Mouse (Mus musculus): Measurements from ENCODE around the gene Gm45021. TPM values are rescaled to one million over a fixed set of nuclear protein-coding genes. Genes with fewer than 3 reads are reported as not detected.

The Gm45021 gene
- polyA plus RNA-seq, 1 experiment, result 0.56 TPM

DNA sequence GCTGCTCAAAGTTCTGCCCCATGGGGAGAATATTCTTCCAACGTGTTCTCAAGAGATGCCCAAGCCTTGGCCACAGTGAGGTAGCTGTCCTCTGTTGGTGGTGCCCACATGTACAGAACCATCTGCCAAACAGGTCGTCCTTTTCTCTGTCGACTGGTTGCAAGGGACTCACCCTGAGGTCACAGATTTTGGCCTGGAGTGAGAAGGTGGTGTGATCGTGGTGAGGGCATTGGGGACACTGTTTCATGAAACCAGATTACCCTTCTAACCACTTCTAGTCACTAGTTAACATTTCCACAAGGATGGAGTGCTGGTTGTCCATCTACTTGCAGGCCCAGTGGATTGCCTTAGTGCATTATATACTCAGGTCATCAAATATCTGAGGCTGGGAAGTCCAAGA, 59.4 kb downstream of the Gm45021 start:
- no peak for DNase-seq (ENCODE audit: low spot score)

GRCm38 (mm10) chr6:48650041-48650440, 60.6 kb downstream of the Gm45021 start:
- no peak for DNase-seq (ENCODE audit: low spot score)

GRCm38 (mm10) chr6:48658721-48659120, 69.3 kb downstream of the Gm45021 start:
- DNase-seq (ENCODE audit: low spot score), result no peak

Other genes starting within 250 kb of the Gm45021 start
- 21.3 and 21.9 TPM in 2 replicates for gene Krba1, start 194.0 kb upstream of the Gm45021 start, polyA plus RNA-seq (2012; rRNA removed)
- 55.6 and 64.6 TPM in 2 replicates for gene Zfp467, start 143.8 kb upstream of the Gm45021 start, polyA plus RNA-seq (2012; rRNA removed)
- 1.5 and 1.8 TPM in 2 replicates for gene Sspo, start 141.4 kb upstream of the Gm45021 start, polyA plus RNA-seq (2012; rRNA removed)
- gene Atp6v0e2, start 52.0 kb upstream of the Gm45021 start, polyA plus RNA-seq (2012; rRNA removed), result 50.0 and 56.9 TPM in 2 replicates
- 12.3 and 13.4 TPM in 2 replicates for gene Lrrc61, start 34.8 kb upstream of the Gm45021 start, polyA plus RNA-seq (2012; rRNA removed)
- gene Rarres2, start 16.8 kb upstream of the Gm45021 start, polyA plus RNA-seq (2012; rRNA removed), result 374 and 453 TPM in 2 replicates
- 45.0 and 45.4 TPM in 2 replicates for gene Repin1, start 4.3 kb downstream of the Gm45021 start, polyA plus RNA-seq (2012; rRNA removed)
- not detected in 2 replicates for gene Gm44965, start 4.3 kb downstream of the Gm45021 start, polyA plus RNA-seq (2012; rRNA removed)
- 4.6 and 7.7 TPM in 2 replicates for gene Zfp775, start 12.5 kb downstream of the Gm45021 start, polyA plus RNA-seq (2012; rRNA removed)
- gene AI854703, start 37.2 kb downstream of the Gm45021 start, polyA plus RNA-seq (2012; rRNA removed), result 5.7 and 6.2 TPM in 2 replicates
- 6.2 and 8.1 TPM in 2 replicates for gene Gimap8, start 57.6 kb downstream of the Gm45021 start, polyA plus RNA-seq (2012; rRNA removed)
- gene Gimap9, start 86.5 kb downstream of the Gm45021 start, polyA plus RNA-seq (2012; rRNA removed), result 5.6 and 6.9 TPM in 2 replicates
- 19.0 and 19.1 TPM in 2 replicates for gene Gimap4, start 94.9 kb downstream of the Gm45021 start, polyA plus RNA-seq (2012; rRNA removed)
- 22.4 and 25.3 TPM in 2 replicates for gene Gimap6, start 118.6 kb downstream of the Gm45021 start, polyA plus RNA-seq (2012; rRNA removed)
- 1.3 and 1.8 TPM in 2 replicates for gene Gm28053, start 129.0 kb downstream of the Gm45021 start, polyA plus RNA-seq (2012; rRNA removed)
- gene Gimap7, start 129.0 kb downstream of the Gm45021 start, polyA plus RNA-seq (2012; rRNA removed), result 0.65 and 1.0 TPM in 2 replicates
- gene Gimap1, start 149.4 kb downstream of the Gm45021 start, polyA plus RNA-seq (2012; rRNA removed), result 3.0 and 5.5 TPM in 2 replicates
- 6.1 and 7.7 TPM in 2 replicates for gene Gimap5, start 156.6 kb downstream of the Gm45021 start, polyA plus RNA-seq (2012; rRNA removed)
- gene Gimap3, start 181.2 kb downstream of the Gm45021 start, polyA plus RNA-seq (2012; rRNA removed), result 5.4 and 7.9 TPM in 2 replicates

Measured in urinary bladder, adult 2 months (tissue).